Mouse (Mus musculus): Measurements from ENCODE around the gene Rabif. TPM values are rescaled to one million over a fixed set of nuclear protein-coding genes. Genes with fewer than 3 reads are reported as not detected.
"Not testable (repeated sequence)": the region's sequence is repeated elsewhere in the genome, so short reads cannot be mapped to it uniquely, and the experiment has no call there.

Rabif gene
- polyA plus RNA-seq, 1 experiment from 2014 or later = 25.8 TPM

DNA sequence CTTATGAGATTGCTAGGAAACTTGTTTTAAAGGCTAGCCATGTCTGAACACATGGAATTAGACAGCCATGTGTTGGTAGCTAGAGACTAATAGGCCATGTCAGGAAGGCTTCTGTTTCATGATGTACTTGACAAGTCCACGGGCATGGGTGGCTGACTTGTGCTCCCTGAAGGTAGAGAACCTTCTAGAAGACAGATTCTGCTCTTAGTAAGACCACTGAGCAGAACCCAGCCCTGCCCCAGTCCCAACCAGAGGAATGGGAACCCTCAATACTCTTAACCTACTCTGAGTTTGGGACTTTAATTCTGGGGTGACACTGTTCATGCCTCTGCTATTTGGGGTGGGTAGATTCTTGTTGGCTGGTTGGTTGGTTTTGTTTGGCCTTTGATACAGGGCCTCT, 30.6 kb downstream of the Rabif start:
- H3K4me2 ChIP-seq = no peak overlapping the region
- H3K9me3 ChIP-seq (replicated peaks) = no peaks in the 10 kb centered on the region
- WGBS = 83% methylated on average over 1 of the region's 1 CpGs
- H3K4me1 ChIP-seq (replicated peaks) = no peaks in the 10 kb centered on the region
- H3K36me3 ChIP-seq = no peaks in the 10 kb centered on the region
- no peak for ATAC-seq (replicated peaks; ENCODE audit: insufficient number of reproducible peaks, insufficient read depth, low FRiP score, low read depth)
- H3K4me3 ChIP-seq = no peak overlapping the region
- no peak overlapping the region for H3K27ac ChIP-seq
- no peaks in the 10 kb centered on the region for H3K27me3 ChIP-seq
- no peak overlapping the region for H3K9ac ChIP-seq

DNA sequence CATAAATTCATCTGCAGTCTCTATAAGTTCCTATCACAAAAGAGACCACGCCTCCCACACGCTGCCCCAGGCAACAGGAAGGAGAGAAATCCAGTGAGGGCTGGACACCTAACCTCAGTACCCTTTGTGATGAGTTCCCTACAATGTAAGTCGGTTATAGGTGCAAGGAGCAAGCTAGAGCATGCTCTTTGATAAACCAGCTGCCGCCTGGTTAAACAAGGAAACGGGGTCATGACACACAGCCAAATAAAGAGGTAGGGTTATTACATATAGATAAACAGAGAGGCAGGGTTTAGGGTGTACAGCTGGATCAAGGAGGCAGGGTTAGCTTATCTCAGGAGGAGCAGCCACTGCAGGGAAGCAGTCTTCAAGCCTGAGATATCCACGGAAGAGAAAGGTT, 32.3 kb downstream of the Rabif start:
- H3K4me3 ChIP-seq = no peak overlapping the region
- no peaks in the 10 kb centered on the region for H3K36me3 ChIP-seq
- no peaks in the 10 kb centered on the region for H3K27me3 ChIP-seq
- no peak overlapping the region for H3K27ac ChIP-seq
- H3K9ac ChIP-seq = no peak overlapping the region
- no peaks in the 10 kb centered on the region for H3K9me3 ChIP-seq (replicated peaks)
- 61% methylated on average over 6 of the region's 6 CpGs for WGBS
- ATAC-seq (replicated peaks; ENCODE audit: insufficient number of reproducible peaks, insufficient read depth, low FRiP score, low read depth) = no peak
- no peaks in the 10 kb centered on the region for H3K4me1 ChIP-seq (replicated peaks)
- H3K4me2 ChIP-seq = no peak overlapping the region

DNA sequence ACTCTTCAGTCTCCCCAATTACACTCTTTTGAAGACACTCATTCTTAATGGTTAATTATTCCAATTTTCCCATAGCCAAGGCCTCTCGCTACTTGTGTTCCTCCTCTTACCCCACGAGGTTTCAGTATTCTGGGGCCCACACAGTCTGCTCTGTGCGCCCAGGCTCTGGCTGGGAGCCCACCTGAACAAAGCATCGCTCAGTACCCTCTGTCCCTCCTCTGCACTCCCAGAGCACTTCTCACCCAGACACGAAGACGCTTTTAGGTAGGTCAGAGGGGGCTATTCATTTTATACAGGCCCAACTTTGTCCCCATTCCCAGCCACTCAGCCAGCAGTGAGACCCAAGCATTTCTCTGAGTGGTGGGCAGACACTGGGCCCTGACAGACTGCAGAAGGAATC, 36.2 kb downstream of the Rabif start:
- 79% methylated on average over 6 of the region's 6 CpGs for WGBS
- Histone ChIP-seq H3K9ac (no peak overlapping the region), H3K36me3 (no peaks in the 10 kb centered on the region)

DNA sequence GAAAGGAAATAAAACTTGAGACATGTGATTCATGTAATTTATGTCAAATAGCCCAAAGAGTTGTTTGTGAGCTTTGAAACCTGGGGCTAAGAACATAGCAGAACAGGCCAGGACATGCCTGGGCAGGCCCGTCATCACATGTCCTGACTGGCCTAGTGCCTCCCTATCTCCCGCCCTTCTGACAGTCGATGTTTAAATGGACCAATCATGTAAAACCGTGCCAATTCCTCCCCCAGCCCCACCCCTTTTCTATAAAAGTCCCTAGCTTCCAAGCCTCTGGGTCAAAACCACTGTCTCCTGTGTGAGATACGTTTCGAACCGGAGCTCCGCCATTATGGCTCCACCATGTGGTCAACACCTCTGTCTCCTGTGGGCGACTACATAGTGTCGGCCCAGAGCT, 39.3 kb downstream of the Rabif start:
- H3K36me3 ChIP-seq; H3K9me3 ChIP-seq (replicated peaks); ATAC-seq (replicated peaks; ENCODE audit: insufficient number of reproducible peaks, insufficient read depth, low FRiP score, low read depth); H3K4me2 ChIP-seq; H3K4me3 ChIP-seq; H3K27me3 ChIP-seq; H3K9ac ChIP-seq; H3K4me1 ChIP-seq (replicated peaks); H3K27ac ChIP-seq: not testable (repeated sequence)
- WGBS = 87% methylated on average over 10 of the region's 10 CpGs

More for the DNA sequence above, 36.2 kb downstream of the Rabif start:
- no peaks in the 10 kb centered on the region for H3K9me3 ChIP-seq (replicated peaks)
- H3K4me1 ChIP-seq (replicated peaks) = no peaks in the 10 kb centered on the region
- no peak overlapping the region for H3K4me3 ChIP-seq
- H3K27ac ChIP-seq = no peak overlapping the region
- no peak for ATAC-seq (replicated peaks; ENCODE audit: insufficient number of reproducible peaks, insufficient read depth, low FRiP score, low read depth)
- no peaks in the 10 kb centered on the region for H3K27me3 ChIP-seq
- no peak overlapping the region for H3K4me2 ChIP-seq

DNA sequence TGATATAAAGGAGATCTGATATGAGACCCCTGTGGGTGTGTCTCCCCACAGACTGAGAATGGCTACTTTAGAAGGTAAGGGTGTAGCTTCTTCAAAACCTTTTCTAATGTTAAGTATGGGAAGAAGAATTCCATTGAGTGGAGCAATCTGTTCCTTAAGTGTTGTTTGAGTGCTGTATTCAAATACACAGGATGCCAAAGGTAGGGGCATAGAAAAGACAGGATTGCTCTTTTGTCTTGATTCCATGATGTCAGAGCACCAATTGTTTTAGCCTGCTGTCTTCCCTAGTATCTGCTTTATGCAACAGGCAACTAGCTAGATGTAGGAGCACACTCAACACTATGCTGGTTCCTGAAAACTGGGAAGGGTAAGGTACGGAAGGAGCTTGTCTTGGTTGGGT, 40.6 kb downstream of the Rabif start:
- H3K4me3 ChIP-seq = no peak overlapping the region
- no peaks in the 10 kb centered on the region for H3K9me3 ChIP-seq (replicated peaks)
- no peaks in the 10 kb centered on the region for H3K4me1 ChIP-seq (replicated peaks)
- no peak overlapping the region for H3K9ac ChIP-seq
- H3K27ac ChIP-seq = no peak overlapping the region
- H3K4me2 ChIP-seq = no peak overlapping the region
- WGBS = 92% methylated on average over 1 of the region's 1 CpGs
- no peak for ATAC-seq (replicated peaks; ENCODE audit: insufficient number of reproducible peaks, insufficient read depth, low FRiP score, low read depth)
- H3K36me3 ChIP-seq = no peaks in the 10 kb centered on the region
- no peaks in the 10 kb centered on the region for H3K27me3 ChIP-seq

DNA sequence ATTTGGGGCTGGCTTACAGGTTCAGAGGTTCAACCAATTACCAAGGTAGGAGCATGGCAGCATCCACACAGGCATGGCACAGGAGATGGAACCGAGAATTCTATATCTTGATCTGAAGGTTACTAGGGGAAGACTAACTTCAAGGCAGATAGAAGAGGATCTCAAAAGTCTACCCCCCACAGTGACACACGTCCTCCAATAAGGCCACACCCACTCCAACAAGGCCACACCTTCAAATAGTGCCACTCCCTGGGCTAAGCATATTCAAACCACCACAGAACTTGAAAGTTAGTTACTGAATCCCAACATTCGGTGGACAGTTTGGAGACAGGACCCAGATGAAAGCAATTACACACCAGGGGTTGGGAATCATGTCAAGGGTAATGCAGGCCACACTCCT, 41.1 kb downstream of the Rabif start:
- Histone ChIP-seq H3K4me1 (replicated peaks) (no peaks in the 10 kb centered on the region), H3K27me3 (no peaks in the 10 kb centered on the region), H3K9ac (no peak overlapping the region), H3K36me3 (no peaks in the 10 kb centered on the region), H3K9me3 (replicated peaks) (no peaks in the 10 kb centered on the region), H3K4me3 (no peak overlapping the region), H3K27ac (no peak overlapping the region), H3K4me2 (no peak overlapping the region)
- WGBS = 69% methylated on average over 3 of the region's 3 CpGs
- ATAC-seq (replicated peaks; ENCODE audit: insufficient number of reproducible peaks, insufficient read depth, low FRiP score, low read depth) = no peak

DNA sequence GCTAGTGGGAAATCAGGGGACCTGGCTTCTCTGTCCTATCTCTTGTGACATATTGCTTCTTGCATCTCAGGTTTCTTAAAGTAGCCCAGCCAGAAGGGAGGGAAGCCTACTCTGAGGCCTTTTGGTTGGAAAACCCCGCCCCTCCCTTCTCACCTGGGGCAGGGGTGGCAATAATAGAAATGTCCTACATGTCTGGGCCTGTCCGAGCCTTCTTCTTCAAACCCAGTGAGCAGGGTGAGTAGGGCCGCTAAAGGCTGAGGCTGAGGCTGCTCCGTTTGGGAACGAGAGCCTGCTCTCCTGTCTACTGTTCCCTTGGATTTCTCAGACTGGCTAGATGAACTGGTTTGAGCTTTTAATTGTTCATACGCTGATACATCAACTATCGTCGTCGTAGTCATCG, 46.2 kb downstream of the Rabif start:
- Histone ChIP-seq H3K9me3 (replicated peaks) (0 out of 2 replicates have a peak, but pooled peaks cover 3% of the 10 kb centered on the region), H3K9ac (no peak overlapping the region), H3K4me2 (no peak overlapping the region), H3K27me3 (no peaks in the 10 kb centered on the region), H3K36me3 (no peaks in the 10 kb centered on the region), H3K4me1 (replicated peaks) (no peaks in the 10 kb centered on the region), H3K27ac (no peak overlapping the region), H3K4me3 (no peak overlapping the region)
- 81% methylated on average over 10 of the region's 10 CpGs for WGBS
- no peak for ATAC-seq (replicated peaks; ENCODE audit: insufficient number of reproducible peaks, insufficient read depth, low FRiP score, low read depth)

DNA sequence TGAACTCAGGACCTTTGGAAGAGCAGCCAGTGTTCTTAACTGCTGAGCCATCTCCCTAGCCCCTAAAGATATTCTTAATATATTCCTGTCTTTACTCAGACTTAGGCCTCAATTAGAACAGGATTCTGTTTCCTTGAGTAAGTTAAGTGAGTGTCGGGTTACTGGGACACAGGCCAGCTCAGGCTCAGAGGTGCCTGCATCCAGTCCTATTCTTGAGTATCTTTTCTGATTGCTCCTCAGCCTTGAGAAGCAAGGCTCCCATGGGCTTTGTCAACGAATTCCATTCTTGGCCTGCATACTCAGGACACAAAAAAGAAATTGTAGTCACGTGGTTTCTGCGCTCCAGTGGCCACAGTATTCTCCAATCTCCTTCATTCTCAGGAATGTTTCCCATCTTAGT, 53.8 kb downstream of the Rabif start:
- no peak overlapping the region for H3K9ac ChIP-seq
- no peak overlapping the region for H3K27ac ChIP-seq
- H3K4me3 ChIP-seq = no peak overlapping the region
- no peak for ATAC-seq (replicated peaks; ENCODE audit: insufficient number of reproducible peaks, insufficient read depth, low FRiP score, low read depth)
- WGBS = 55% methylated on average over 4 of the region's 4 CpGs
- H3K9me3 ChIP-seq (replicated peaks) = 0 out of 2 replicates have a peak, but pooled peaks cover 3% of the 10 kb centered on the region
- H3K4me1 ChIP-seq (replicated peaks) = no peaks in the 10 kb centered on the region
- H3K36me3 ChIP-seq = no peaks in the 10 kb centered on the region
- H3K27me3 ChIP-seq = no peaks in the 10 kb centered on the region
- no peak overlapping the region for H3K4me2 ChIP-seq

DNA sequence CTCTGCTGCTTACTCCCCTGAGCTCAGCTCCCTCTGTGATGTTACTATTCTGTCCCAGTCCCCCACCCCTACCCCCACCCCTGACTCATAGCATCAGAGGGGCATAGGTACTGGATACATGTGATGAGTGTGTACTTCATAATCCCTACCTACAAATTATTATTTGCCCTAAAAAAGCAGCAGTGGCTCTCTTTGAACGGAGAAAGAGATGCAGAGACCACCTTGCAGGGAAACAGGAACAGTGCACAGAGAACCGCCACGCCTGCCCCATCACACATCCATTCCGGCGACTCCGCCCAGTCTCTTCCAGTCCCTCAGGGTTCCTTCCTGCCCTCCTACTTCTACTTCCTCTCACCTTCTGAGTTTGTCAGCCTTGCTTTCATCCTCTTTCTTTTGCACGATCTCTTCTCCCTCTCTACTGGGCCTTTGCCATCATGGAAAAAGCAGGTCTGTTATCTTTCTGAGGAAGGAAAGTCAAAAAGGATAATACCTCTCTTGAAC, 55.2 kb downstream of the Rabif start, which contains the start of gene Mgat4e:
Gene Mgat4e (minus strand): TSS at position 51 of the 501 bp plus-strand sequence.
- H3K9me3 ChIP-seq (replicated peaks) = 0 out of 2 replicates have a peak, but pooled peaks cover 3% of the 10 kb centered on the region
- H3K4me1 ChIP-seq (replicated peaks) = no peaks in the 10 kb centered on the region
- no peak within 1 kb of the TSS for H3K9ac ChIP-seq
- no peaks in the 10 kb centered on the region for H3K36me3 ChIP-seq
- WGBS = 61% methylated on average over 7 of the region's 7 CpGs
- H3K4me2 ChIP-seq = no peak within 1 kb of the TSS
- no peak for ATAC-seq (replicated peaks; ENCODE audit: insufficient number of reproducible peaks, insufficient read depth, low FRiP score, low read depth)
- H3K27me3 ChIP-seq = no peaks in the 10 kb centered on the region
- H3K4me3 ChIP-seq = no peak within 1 kb of the TSS
- no peak within 1 kb of the TSS for H3K27ac ChIP-seq

DNA sequence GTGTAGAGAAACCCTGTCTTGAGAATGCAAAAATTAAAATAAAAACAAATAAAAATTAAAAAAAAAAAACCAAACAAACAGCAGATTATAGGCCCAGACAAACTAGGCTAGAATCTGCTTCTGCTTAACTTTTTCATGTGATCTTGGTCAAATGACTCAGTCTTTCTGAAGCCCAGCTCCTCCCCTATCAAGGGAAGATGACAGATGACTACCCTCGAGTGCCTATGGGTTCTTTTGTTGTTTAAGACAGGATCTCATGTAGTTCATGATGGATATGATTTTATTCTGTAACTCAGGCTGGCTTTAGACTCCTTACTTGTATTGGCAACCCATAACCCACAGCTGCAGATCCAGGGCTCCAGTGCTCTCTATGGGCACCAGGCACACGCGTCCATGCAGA, 57.4 kb downstream of the Rabif start:
- no peaks in the 10 kb centered on the region for H3K27me3 ChIP-seq
- no peak overlapping the region for H3K4me2 ChIP-seq
- H3K4me3 ChIP-seq = no peak overlapping the region
- H3K36me3 ChIP-seq = no peaks in the 10 kb centered on the region
- no peak overlapping the region for H3K27ac ChIP-seq
- WGBS = 78% methylated on average over 3 of the region's 3 CpGs
- H3K4me1 ChIP-seq (replicated peaks) = peaks cover 10% of the 10 kb centered on the region
- no peak overlapping the region for H3K9ac ChIP-seq
- no peak for ATAC-seq (replicated peaks; ENCODE audit: insufficient number of reproducible peaks, insufficient read depth, low FRiP score, low read depth)
- H3K9me3 ChIP-seq (replicated peaks) = no peaks in the 10 kb centered on the region

DNA sequence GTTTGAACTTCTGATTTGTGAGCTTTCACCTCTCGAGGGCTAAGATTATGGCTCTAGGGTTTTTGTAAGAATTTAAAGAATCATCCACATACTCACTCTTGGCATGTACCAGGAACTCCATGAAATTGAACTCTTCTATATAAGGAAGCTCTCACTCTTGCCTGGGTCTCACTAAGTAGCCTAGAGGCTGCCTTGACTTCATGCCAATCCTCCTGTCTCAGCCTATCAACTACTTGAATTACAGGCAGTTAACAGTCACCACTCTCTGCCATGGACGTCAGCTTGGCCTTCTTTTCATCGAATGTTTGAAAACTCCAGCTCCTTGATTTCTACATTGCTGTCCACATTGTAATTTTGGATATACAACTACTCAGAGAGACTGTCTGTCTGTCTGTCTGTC, 57.9 kb downstream of the Rabif start:
- no peak overlapping the region for H3K9ac ChIP-seq
- H3K4me3 ChIP-seq = no peak overlapping the region
- H3K9me3 ChIP-seq (replicated peaks) = no peaks in the 10 kb centered on the region
- ATAC-seq (replicated peaks; ENCODE audit: insufficient number of reproducible peaks, insufficient read depth, low FRiP score, low read depth) = no peak
- no peaks in the 10 kb centered on the region for H3K36me3 ChIP-seq
- H3K27me3 ChIP-seq = no peaks in the 10 kb centered on the region
- 51% methylated on average over 3 of the region's 3 CpGs for WGBS
- H3K27ac ChIP-seq = no peak overlapping the region
- H3K4me2 ChIP-seq = no peak overlapping the region
- H3K4me1 ChIP-seq (replicated peaks) = peaks cover 15% of the 10 kb centered on the region

DNA sequence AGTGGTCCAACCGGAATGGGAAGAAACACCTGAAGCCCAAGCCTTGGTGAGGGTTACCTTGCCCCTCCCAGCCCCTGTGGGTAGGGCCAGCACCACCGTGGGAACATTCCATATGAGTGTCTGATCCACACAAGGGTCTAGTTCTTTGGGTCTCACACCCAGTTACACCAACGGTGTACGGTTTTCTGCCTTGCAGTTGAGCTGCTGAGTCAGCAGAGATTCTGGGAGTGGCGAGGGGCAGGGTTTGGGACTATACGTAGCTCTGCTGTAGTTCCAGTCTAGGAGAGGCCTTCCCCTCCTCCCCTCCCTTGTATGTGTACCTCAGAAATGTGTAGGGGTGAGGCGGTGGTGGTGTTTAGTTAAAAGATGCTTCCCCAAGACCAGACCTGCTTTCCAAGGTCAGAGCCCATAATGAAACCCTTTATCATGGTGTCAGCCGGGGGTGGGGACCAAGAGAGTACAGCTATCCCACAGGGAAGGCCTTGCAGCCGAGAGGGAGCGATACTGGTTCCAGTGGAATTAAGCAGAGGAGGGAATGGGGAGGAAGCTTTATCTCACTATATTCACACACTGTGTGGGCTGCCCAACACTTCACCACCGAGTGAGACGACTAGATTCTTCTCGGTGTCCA, 60.9 kb downstream of the Rabif start:
- H3K27ac ChIP-seq = no peak overlapping the region
- H3K4me3 ChIP-seq = peak overlapping the region; percentile 72
- no peak overlapping the region for H3K9ac ChIP-seq
- WGBS = 36% methylated on average over 13 of the region's 13 CpGs
- no peaks in the 10 kb centered on the region for H3K36me3 ChIP-seq
- no peaks in the 10 kb centered on the region for H3K9me3 ChIP-seq (replicated peaks)
- H3K4me1 ChIP-seq (replicated peaks) = peaks cover 15% of the 10 kb centered on the region
- H3K27me3 ChIP-seq = no peaks in the 10 kb centered on the region
- no peak for ATAC-seq (replicated peaks; ENCODE audit: insufficient number of reproducible peaks, insufficient read depth, low FRiP score, low read depth)
- peak overlapping the region; percentile 91 for H3K4me2 ChIP-seq
